Mouse (Mus musculus) megakaryocyte progenitor cell, adult 5-6 weeks (primary cell): ENCODE data around the gene Nomo1. TPM values are rescaled to one million over a fixed set of nuclear protein-coding genes. Genes with fewer than 3 reads are reported as not detected.

Experiments
- ATAC-seq: replicated peaks from 2 replicates; pipeline ENCODE4 v1.8.0; 2016; ENCODE audit warnings: mild to moderate bottlenecking, moderate TSS enrichment, inconsistent platforms; ENCODE audit not compliant: poor library complexity
- total RNA-seq, 2 experiments: library from RNA; stranded (forward) in 1 of 2; stranded (reverse) in 1 of 2; fragments of 157-497, 149-512 nt in 1 of 2; fragments of 200-1000 nt in 1 of 2; gene quantifications; 2 replicates each; pipeline versions ENCODE4 v1.2.3 to v1.2.4; 2015 to 2017

Nomo1 gene
- total RNA-seq, 2 experiments from 2014 or later = 38.6 to 53.2 TPM

GRCm38 (mm10) chr7:46098919-46099286 is 65.4 kb downstream of the Nomo1 start:
- ATAC-seq = no peak

GRCm38 (mm10) chr7:46099682-46100081 is 66.2 kb downstream of the Nomo1 start:
- no peak for ATAC-seq

- peak; percentile 86 for ATAC-seq
These were observed 67.1 kb downstream of the Nomo1 start, which contains the start of gene Kcnj11 for GRCm38 (mm10) chr7:46100563-46100962. Gene Kcnj11 (minus strand): TSS chr7:46100764.

- ATAC-seq = no peak
These were observed 69.6 kb downstream of the Nomo1 start for GRCm38 (mm10) chr7:46103075-46103591.

GRCm38 (mm10) chr7:46103771-46104170 is 70.3 kb downstream of the Nomo1 start:
- ATAC-seq = no peak

GRCm38 (mm10) chr7:46104256-46104915 is 70.9 kb downstream of the Nomo1 start:
- ATAC-seq = no peak

- no peak for ATAC-seq
These were observed 72.0 kb downstream of the Nomo1 start for GRCm38 (mm10) chr7:46105484-46105883.

- ATAC-seq = no peak
These were observed 76.6 kb downstream of the Nomo1 start for GRCm38 (mm10) chr7:46110079-46110478.

- no peak for ATAC-seq
These were observed 77.8 kb downstream of the Nomo1 start for GRCm38 (mm10) chr7:46111212-46111817.

GRCm38 (mm10) chr7:46111938-46112337 is 78.4 kb downstream of the Nomo1 start:
- ATAC-seq = no peak

GRCm38 (mm10) chr7:46113435-46113834 is 79.9 kb downstream of the Nomo1 start:
- no peak for ATAC-seq

GRCm38 (mm10) chr7:46116118-46116581 is 82.7 kb downstream of the Nomo1 start:
- no peak for ATAC-seq

- no peak for ATAC-seq
These were observed 83.5 kb downstream of the Nomo1 start for GRCm38 (mm10) chr7:46117035-46117434.

GRCm38 (mm10) chr7:46122964-46123363 is 89.5 kb downstream of the Nomo1 start:
- ATAC-seq = no peak

- no peak for ATAC-seq
These were observed 91.0 kb downstream of the Nomo1 start for GRCm38 (mm10) chr7:46124460-46124859.

- no peak for ATAC-seq
These were observed 91.8 kb downstream of the Nomo1 start for GRCm38 (mm10) chr7:46125340-46125739.

GRCm38 (mm10) chr7:46128196-46128595 is 94.7 kb downstream of the Nomo1 start:
- ATAC-seq = no peak

GRCm38 (mm10) chr7:46129463-46130179 is 96.1 kb downstream of the Nomo1 start:
- no peak for ATAC-seq

GRCm38 (mm10) chr7:46130723-46131122 is 97.2 kb downstream of the Nomo1 start:
- ATAC-seq = no peak

- ATAC-seq = no peak
These were observed 97.8 kb downstream of the Nomo1 start for GRCm38 (mm10) chr7:46131266-46131665.

- no peak for ATAC-seq
These were observed 98.3 kb downstream of the Nomo1 start for GRCm38 (mm10) chr7:46131806-46132205.

GRCm38 (mm10) chr7:46132229-46132628 is 98.7 kb downstream of the Nomo1 start:
- no peak for ATAC-seq
